Mouse (Mus musculus) lung, postnatal 4 days (tissue): ENCODE measurements around the gene Uri1.

Source experiments
- DNase-seq, 2 experiments: peaks; one replicate each; pipeline ENCODE4 v3.0.0; 2021

The Uri1 gene

GRCm38 (mm10) chr7:38023451-38023850, at the start of gene Uri1:
Uri1 (minus strand) TSS chr7:38023551.
- no peak for DNase-seq

- no peak for DNase-seq
Observed at GRCm38 (mm10) chr7:38071065-38071464, 47.7 kb upstream of the Uri1 start.

DNA sequence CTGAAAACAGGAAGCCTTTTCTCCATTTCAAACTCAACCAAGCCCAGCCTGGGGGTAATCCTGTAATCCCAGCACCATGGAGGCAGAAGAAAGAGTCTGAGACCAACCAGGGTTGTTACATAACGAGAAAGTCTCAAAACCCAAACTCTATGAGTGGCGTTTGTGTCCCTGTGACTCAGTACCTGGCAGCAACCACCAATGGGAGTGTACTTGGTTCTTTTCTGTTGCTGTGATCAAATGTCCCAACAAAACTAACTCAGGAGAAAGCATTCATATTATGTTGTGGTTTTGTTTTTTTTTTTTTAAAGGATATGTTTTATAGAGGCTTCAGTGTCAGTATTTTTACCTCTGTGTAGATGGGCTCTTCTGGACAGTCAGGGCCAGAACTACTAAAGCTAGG, 47.3 kb upstream of the Uri1 start:
- no peak for DNase-seq

- no peak for DNase-seq
Observed at GRCm38 (mm10) chr7:38064431-38064830, 41.1 kb upstream of the Uri1 start.

- DNase-seq = peak; percentile 90 to 92
Observed at GRCm38 (mm10) chr7:38061060-38061970, 38.0 kb upstream of the Uri1 start.

- DNase-seq = no peak
Observed at GRCm38 (mm10) chr7:38059636-38060330, 36.4 kb upstream of the Uri1 start.

- no peak for DNase-seq
Observed at GRCm38 (mm10) chr7:38059096-38059495, 35.7 kb upstream of the Uri1 start.

GRCm38 (mm10) chr7:38055996-38056395, 32.6 kb upstream of the Uri1 start:
- no peak for DNase-seq

DNA sequence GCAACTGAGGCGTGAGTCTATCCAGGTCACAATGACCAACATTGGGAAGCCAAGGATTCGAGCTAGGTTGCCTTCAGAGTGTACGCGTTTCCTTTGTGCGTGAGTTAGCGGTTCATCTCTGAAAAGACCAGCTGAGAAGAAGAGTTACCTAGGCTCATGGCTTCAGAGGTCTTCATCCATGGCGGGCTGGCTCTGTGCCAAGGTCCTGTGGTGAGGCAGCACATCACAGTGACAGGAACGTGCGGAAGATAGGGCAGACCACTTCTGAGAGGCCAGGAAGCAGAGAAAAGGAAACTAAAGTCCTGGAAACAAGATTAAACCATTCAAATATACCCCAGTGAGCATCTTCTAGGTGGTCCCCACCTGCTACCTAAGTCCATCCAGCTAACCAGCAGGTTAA, 30.9 kb upstream of the Uri1 start:
- no peak for DNase-seq

- DNase-seq = no peak
Observed at GRCm38 (mm10) chr7:38047229-38047628, 23.9 kb upstream of the Uri1 start.

DNA sequence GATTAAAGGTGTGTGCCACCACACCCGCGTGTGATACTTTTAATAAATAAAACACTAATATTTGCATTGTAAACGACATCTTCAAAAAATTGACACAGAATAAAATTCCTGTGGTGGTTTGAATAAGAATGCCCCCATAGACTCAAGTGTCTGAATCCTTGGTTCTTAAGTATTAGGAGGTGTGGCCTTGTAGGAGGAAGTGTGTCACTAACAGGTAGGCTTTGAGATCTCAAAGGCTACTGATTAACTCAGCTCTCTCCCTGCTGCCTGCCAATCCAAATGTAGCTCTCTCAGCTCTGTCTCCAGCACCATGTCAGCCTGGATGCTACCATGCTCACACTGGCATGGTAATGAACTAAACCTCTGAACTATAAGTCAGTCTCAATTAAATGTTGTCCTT, 17.9 kb upstream of the Uri1 start:
- no peak for DNase-seq

GRCm38 (mm10) chr7:38037586-38037985, 14.2 kb upstream of the Uri1 start:
- DNase-seq = no peak

- DNase-seq = no peak
Observed at GRCm38 (mm10) chr7:38031183-38031582, 7.8 kb upstream of the Uri1 start.

GRCm38 (mm10) chr7:38030606-38031005, 7.3 kb upstream of the Uri1 start:
- no peak for DNase-seq

- DNase-seq = no peak
Observed at GRCm38 (mm10) chr7:38029986-38030385, 6.6 kb upstream of the Uri1 start.

DNA sequence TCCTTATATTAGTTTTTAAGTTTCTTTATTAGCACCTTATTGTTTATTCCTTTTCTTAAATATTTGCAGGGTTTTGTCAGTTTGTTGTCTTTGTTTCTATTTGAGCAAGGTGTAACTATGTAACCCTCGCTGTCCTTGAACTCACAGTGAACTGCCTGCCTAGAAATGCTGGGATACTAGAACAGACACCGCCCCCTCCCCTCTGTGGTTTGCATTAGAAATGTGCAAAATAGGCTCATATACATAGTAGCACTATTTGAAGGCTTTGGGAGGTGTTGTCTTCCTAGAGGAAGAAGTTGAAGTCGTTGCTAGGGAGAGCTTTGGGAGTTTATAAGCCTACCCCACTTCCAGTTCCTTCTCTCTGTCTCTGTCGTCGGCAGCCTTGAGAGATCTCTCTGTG, 5.7 kb upstream of the Uri1 start:
- no peak for DNase-seq

DNA sequence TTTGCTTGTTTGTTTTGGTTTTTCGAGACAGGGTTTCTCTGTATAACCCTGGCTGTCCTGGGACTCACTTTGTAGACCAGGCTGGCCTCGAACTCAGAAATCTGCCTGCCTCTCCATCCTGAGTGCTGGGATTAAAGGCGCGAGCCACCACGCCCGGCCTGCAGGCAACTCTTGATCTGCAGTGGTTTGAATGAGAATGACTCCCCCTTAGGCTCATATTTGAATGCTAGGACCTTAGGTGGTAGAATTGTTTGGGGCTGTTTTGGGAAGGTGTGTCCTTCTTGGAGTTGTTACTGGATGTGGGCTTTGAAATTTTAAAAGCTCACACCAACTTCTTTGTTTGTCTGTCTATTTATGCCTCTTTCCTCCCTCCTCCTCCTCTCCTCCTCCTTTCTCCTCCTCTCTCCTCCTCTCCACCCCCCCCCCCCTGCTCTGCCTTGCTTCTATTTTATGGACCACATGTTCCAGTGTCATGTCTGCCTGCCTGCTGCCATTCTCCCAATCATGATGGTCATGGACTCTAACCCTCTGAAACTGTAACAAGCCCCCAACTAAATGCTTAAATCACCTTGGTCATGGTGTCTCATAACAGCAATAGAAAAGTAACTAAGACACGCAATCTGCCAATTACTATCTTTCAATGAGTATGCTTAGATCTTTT, 4.7 kb upstream of the Uri1 start:
- DNase-seq = no peak

GRCm38 (mm10) chr7:38024839-38025238, 1.5 kb upstream of the Uri1 start:
- DNase-seq = no peak

DNA sequence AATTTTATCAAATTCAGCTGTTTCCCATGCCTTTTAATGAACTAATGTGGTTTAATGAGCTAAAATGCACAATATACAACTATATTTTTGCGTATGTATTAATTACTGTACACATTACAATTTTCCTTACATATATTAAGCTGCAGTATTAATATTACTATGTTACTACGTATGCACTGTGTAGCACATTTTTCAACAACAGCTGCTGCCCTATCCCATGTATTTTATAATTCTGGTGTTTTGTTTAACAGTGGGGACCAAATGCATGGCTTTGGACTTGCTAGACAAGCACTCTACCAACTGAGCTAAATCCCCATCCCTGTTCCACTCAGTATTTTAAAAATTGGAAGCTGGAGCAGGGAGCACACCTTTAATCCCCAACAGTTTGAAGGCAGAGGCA, 3.6 kb downstream of the Uri1 start:
- DNase-seq = no peak

GRCm38 (mm10) chr7:38019369-38019749, 4.0 kb downstream of the Uri1 start:
- DNase-seq = peak; percentile 92 to 94

DNA sequence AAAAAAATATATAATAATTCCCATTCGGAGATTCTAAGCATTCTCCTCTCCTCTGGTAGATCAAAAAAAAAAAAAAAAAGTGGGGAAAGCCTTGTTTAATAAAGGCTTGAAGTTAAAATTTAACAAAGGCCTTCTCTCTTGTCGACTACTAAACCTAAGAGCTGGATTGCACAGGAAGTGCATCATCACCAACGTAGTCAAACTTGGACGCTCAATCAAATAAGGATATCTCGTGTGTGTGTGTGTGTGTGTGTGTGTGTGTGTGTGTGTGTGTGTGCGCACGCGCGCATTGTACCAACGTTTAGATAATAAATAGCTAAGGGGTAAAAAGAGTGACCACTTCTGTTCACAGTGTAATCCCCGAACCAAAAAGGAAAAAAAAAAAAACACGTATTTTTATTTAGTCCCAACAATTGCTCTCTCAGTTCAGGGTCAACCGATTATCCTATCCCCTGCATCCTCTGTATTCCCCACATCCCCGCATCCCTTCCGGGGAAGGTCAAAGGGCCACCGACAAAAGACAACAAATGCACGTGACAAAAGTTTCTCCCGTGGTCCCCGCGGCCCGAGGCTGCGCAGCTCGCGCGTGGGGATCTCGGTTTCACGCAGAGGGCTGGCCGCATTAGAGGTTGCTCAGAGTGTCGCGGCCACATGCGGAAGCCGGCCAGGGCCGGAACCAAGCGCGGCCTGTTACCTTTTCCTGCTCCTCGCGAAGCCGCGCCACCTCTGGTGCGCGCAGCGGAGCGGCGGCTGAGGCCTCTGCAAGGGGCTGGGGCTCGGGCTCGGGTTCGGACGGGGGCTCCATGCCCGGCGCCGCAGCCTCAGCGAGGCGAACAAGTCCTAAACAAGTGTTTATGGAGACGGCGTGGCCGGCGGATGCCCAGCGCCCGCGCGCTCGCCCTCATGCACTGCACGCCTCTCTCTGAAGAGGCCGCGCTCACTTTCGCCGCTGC, 4.7 kb downstream of the Uri1 start:
- DNase-seq = peak; percentile 78 to 83

- DNase-seq = no peak
Observed at GRCm38 (mm10) chr7:38015356-38015755, 8.0 kb downstream of the Uri1 start.

DNA sequence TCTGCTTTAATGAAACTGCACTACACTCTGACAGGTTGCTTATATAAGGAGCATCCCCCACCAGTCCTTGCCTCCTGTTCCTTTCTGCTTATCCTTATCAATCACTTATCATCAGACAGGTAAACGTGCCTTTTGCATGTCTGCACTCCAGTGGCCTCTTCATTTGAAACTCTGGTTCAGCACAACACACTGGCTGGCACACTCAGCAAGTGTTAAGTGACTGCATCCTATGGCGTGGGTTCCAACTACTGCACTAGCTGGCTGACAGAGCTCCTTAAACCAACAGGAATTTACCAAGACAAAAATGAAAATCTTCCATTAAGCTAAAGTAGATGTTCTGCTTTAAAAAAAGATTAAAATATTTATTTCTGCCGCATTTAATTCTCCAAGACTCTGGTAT, 9.4 kb downstream of the Uri1 start:
- DNase-seq = no peak
